Mouse (Mus musculus) hindbrain, embryonic 10.5 days (tissue): ENCODE results near the gene Daam2. TPM values are rescaled to one million over a fixed set of nuclear protein-coding genes. Genes with fewer than 3 reads are reported as not detected.

Experiments used
- DNase-seq: peaks from one replicate; pipeline ENCODE4 v3.0.0-alpha.2; 2017; ENCODE audit warnings: low spot score
- H3K27ac ChIP-seq: fragments of 300-500 bp; sonication (generic); 2 replicates; pipeline ENCODE4 v1.5.1; 2016; ENCODE audit warnings: mild to moderate bottlenecking, moderate library complexity
- H3K27me3 ChIP-seq: fragments of 300-500 bp; sonication (generic); 2 replicates; pipeline ENCODE4 v1.6.1; 2016; ENCODE audit warnings: mild to moderate bottlenecking; ENCODE audit not compliant: poor library complexity, insufficient read depth, severe bottlenecking
- H3K36me3 ChIP-seq: fragments of 300-500 bp; sonication (generic); 2 replicates; pipeline ENCODE4 v1.6.1; 2016; ENCODE audit warnings: mild to moderate bottlenecking, moderate library complexity
- H3K4me1 ChIP-seq: fragments of 300-500 bp; sonication (generic); replicated peaks from 2 replicates; pipeline ENCODE4 v1.6.1; 2016; ENCODE audit warnings: mild to moderate bottlenecking
- H3K4me3 ChIP-seq: fragments of 300-500 bp; sonication (generic); 2 replicates; pipeline ENCODE4 v1.5.1; 2016; ENCODE audit warnings: mild to moderate bottlenecking, moderate library complexity
- H3K9me3 ChIP-seq: fragments of 300-500 bp; sonication (generic); 2 replicates; pipeline ENCODE4 v1.6.1; 2016; ENCODE audit warnings: mild to moderate bottlenecking, moderate library complexity
- WGBS: fragments of 180-500 bp; shearing (Covaris S2); methylation state at CpG from one replicate; pipeline ENCODE4 v1.1.7; 2016; 5-methylcytosine and 5-hydroxymethylcytosine counted together
- polyA plus RNA-seq: library from polyadenylated mRNA; unstranded; fragments of >200 nt; fragmentation: Nextera tagmentation; extraction: Ambion mirVana; gene quantifications from 2 replicates; pipeline ENCODE4 v1.2.1, GENCODE M21; 2016

Daam2 gene
- polyA plus RNA-seq, 1 experiment from 2014 or later = 2.6 TPM

GRCm38 (mm10) chr17:49419813-49420212 is 144.3 kb downstream of the Daam2 start:
- Histone ChIP-seq H3K36me3 (no peaks in the 10 kb centered on the region), H3K27ac (no peak overlapping the region), H3K4me3 (no peak overlapping the region), H3K27me3 (no peaks in the 10 kb centered on the region), H3K4me1 (peaks cover 6% of the 10 kb centered on the region; the same call in 1 of the 2 replicates), H3K9me3 (no peaks in the 10 kb centered on the region)
- DNase-seq = no peak
- 67% methylated on average over 6 of the region's 6 CpGs for WGBS

DNA sequence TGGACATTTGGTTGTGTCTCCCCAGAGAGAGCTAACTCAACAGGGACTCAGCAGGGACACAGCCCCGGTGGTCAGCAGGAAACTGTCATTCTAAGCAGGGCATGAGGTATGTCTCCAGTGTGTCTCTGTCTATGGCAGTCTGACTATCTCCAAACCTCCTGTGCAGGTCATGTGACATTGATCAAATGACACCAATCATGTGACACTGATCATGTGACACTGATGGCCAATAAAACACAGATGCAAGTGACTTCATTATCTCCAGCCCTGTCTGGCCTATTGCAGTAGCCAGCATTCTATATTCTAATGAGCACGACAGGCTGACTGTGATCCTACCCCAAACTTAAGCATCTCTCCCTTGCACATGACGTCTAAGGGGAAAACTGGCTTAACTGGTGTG is 147.9 kb downstream of the Daam2 start:
- H3K9me3 ChIP-seq = no peaks in the 10 kb centered on the region
- H3K4me3 ChIP-seq = no peak overlapping the region
- H3K36me3 ChIP-seq = no peaks in the 10 kb centered on the region
- 70% methylated on average over 3 of the region's 3 CpGs for WGBS
- no peak for DNase-seq
- H3K27me3 ChIP-seq = peaks cover 4% of the 10 kb centered on the region; the same call in 1 of the 2 replicates
- H3K4me1 ChIP-seq = peaks cover 6% of the 10 kb centered on the region; the same call in 1 of the 2 replicates
- no peak overlapping the region for H3K27ac ChIP-seq

DNA sequence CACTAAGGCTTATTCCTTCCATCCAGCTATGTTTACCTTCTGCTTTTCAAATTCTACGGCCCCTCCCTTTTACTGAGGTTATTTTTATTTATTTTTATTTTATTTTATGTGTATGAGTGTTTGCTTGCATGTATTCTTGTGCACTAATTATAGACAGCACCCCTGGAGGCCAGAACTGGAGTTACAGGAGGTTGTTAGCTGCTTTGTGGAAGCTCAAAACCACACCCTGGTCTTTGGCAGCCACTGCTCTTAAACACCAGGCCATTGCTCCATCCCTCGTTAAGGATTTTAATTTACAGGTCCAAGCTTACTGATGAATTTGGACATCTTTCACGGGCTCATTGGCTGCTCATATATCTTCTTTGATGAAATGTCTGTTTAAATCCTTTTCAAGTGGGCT is 150.6 kb downstream of the Daam2 start:
- Histone ChIP-seq H3K9me3 (no peaks in the 10 kb centered on the region), H3K36me3 (no peaks in the 10 kb centered on the region), H3K4me3 (no peak overlapping the region), H3K27ac (no peak overlapping the region), H3K4me1 (no peaks in the 10 kb centered on the region), H3K27me3 (peaks cover 4% of the 10 kb centered on the region; the same call in 1 of the 2 replicates)
- 57% methylated on average over 3 of the region's 3 CpGs for WGBS
- peak; percentile 25 for DNase-seq

DNA sequence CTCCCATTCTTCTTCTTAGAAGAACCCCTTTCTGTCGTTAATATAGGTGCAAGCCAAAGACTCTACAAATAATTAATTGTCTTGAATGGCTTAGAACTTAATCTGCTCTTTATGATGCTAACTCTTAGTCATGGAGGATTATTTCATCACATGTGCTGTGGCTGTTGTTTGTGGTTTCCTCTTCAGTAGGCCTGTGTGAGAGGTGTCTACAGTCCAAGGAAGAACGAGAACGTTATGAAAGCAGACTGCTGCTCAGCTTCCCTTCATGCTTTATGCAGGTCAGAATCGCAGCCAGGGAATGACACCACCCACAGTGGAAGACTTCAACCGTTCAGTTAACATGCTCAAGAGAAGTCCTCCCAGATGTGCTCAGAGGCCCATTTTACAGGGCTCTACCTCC is 151.2 kb downstream of the Daam2 start:
- no peaks in the 10 kb centered on the region for H3K4me1 ChIP-seq
- no peaks in the 10 kb centered on the region for H3K9me3 ChIP-seq
- H3K27ac ChIP-seq = no peak overlapping the region
- DNase-seq = no peak
- H3K36me3 ChIP-seq = no peaks in the 10 kb centered on the region
- no peak overlapping the region for H3K4me3 ChIP-seq
- 87% methylated on average over 5 of the region's 5 CpGs for WGBS
- peaks cover 4% of the 10 kb centered on the region; the same call in 1 of the 2 replicates for H3K27me3 ChIP-seq

Other genes with a start within 250 kb of the Daam2 start
- gene Mocs1, start 136.0 kb downstream of the Daam2 start, polyA plus RNA-seq = 5.3 and 6.0 TPM in 2 replicates
- gene Kif6, start 50.8 kb upstream of the Daam2 start, polyA plus RNA-seq = 2.6 and 2.9 TPM in 2 replicates